Mouse (Mus musculus) hindbrain, postnatal 0 days (tissue): Measurements from ENCODE around the gene Igfbp3. TPM values are rescaled to one million over a fixed set of nuclear protein-coding genes. Genes with fewer than 3 reads are reported as not detected.

ENCODE experiments used
- ATAC-seq: fragments of 200-750 bp; cut with Nextera tagmentation; 2 replicates; pipeline ENCODE4 v1.8.0; 2017; ENCODE audit warnings: mild to moderate bottlenecking, moderate TSS enrichment, moderate library complexity
- DNase-seq: peaks from one replicate; pipeline ENCODE4 v3.0.0-alpha.2; 2015; ENCODE audit warnings: low spot score
- H3K27ac ChIP-seq: fragments of 300-500 bp; sonication (generic); 2 replicates; pipeline ENCODE4 v1.5.1; 2014; ENCODE audit warnings: mild to moderate bottlenecking
- H3K27me3 ChIP-seq: fragments of 300-500 bp; sonication (generic); 2 replicates; pipeline ENCODE4 v1.6.1; 2014; ENCODE audit warnings: low read length, mixed read lengths; ENCODE audit not compliant: insufficient read depth
- H3K36me3 ChIP-seq: fragments of 300-500 bp; sonication (generic); 2 replicates; pipeline ENCODE4 v1.6.1; 2014; ENCODE audit warnings: low read length, mixed read lengths; ENCODE audit not compliant: insufficient read depth
- H3K4me1 ChIP-seq: fragments of 300-500 bp; sonication (generic); 2 replicates; pipeline ENCODE4 v1.6.1; 2014; ENCODE audit warnings: antibody characterized with exemption, low read length, mixed read lengths; ENCODE audit not compliant: insufficient read depth
- H3K4me2 ChIP-seq: fragments of 300-500 bp; sonication (generic); 2 replicates; pipeline ENCODE4 v1.6.1; 2014; ENCODE audit warnings: low read depth, mild to moderate bottlenecking, low read length, moderate library complexity, mixed read lengths
- H3K4me3 ChIP-seq: fragments of 300-500 bp; sonication (generic); 2 replicates; pipeline ENCODE4 v1.5.1; 2014; ENCODE audit warnings: low read length
- H3K9ac ChIP-seq: fragments of 300-500 bp; sonication (generic); replicated peaks from 2 replicates; pipeline ENCODE4 v1.6.1; 2014; ENCODE audit warnings: mild to moderate bottlenecking, low read length, moderate library complexity, mixed read lengths
- H3K9me3 ChIP-seq: fragments of 300-500 bp; sonication (generic); 2 replicates; pipeline ENCODE4 v1.6.1; 2016; ENCODE audit warnings: low read length, mixed read lengths
- CTCF ChIP-seq: IDR thresholded peaks from 2 replicates; pipeline ENCODE4 v1.5.1; 2016; ENCODE audit warnings: antibody characterized with exemption, control low read depth, low read depth
- WGBS: fragments of 180-500 bp; shearing (Covaris S2); extraction: QIAGEN DNeasy Blood & Tissue Kit; methylation state at CpG from one replicate; pipeline ENCODE4 v1.1.7; 2014; 5-methylcytosine and 5-hydroxymethylcytosine counted together
- polyA plus RNA-seq: library from polyadenylated mRNA; unstranded; fragments of >200 nt; fragmentation: Nextera tagmentation; extraction: Ambion mirVana; gene quantifications from 2 replicates; pipeline ENCODE4 v1.2.1, GENCODE M21; 2015
- total RNA-seq: library from RNA; depleted of rRNA; stranded (reverse); fragments of >200 nt; gene quantifications from 2 replicates; pipeline ENCODE4 v1.2.3, GENCODE M21; 2014

Igfbp3 gene
- total and polyA plus RNA-seq, 2 experiments from 2014 or later, result 24.6 to 35.7 TPM

GRCm38 (mm10) chr11:7199736-7200392 lies 13.9 kb downstream of the Igfbp3 start:
- Histone ChIP-seq H3K9ac (no peak overlapping the region), H3K9me3 (no peaks in the 10 kb centered on the region), H3K4me3 (no peak overlapping the region), H3K4me1 (no peaks in the 10 kb centered on the region), H3K27ac (no peak overlapping the region), H3K36me3 (no peaks in the 10 kb centered on the region), H3K27me3 (no peaks in the 10 kb centered on the region), H3K4me2 (no peak overlapping the region)
- ATAC-seq, result no peak
- peak; percentile 84 for TF ChIP-seq CTCF
- 56% methylated on average over 14 of the region's 14 CpGs for WGBS
- peak; percentile 83 for DNase-seq

DNA sequence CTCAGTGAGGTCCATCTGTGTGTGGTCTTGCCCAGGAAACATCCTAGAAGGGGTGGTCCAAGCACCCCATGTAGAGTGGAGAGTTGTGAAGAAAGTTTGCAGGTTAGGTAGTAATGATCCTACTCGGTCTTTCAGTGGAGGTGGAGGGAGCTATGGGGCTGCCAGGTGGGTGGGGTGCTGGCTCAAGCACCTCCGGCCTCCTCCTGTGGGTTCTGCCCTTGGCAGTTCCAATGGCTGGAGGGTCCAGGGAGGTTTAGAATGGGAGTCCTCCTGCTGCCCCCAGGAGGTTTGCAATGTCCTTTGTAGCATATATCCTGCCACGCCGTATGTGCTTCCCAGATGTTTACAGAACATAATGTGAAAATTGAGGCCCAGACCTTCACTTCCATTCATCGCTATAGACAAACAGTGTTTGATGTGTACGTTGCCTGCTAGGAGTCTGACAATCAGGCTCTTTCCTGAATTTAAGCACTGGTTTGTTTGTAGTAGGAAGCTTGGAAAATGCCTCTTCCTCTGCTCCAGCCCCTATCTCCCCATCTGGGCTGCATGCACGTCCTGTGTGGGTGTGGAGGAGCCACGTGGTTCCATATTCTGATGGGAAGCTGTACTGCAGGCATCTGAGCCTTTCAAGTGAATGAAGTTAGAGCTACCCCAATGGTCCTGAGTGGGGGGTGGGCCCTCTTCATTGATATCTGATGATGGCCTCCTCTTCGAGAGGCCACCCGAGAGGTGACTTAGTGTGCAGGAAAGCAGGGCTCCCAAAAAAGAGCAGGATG lies 15.1 kb downstream of the Igfbp3 start:
- TF ChIP-seq CTCF, result no peak
- Histone ChIP-seq H3K9ac (no peak overlapping the region), H3K27ac (no peak overlapping the region), H3K9me3 (no peaks in the 10 kb centered on the region), H3K36me3 (no peaks in the 10 kb centered on the region), H3K4me1 (no peaks in the 10 kb centered on the region), H3K4me2 (no peak overlapping the region), H3K4me3 (no peak overlapping the region), H3K27me3 (no peaks in the 10 kb centered on the region)
- DNase-seq, result no peak
- whole genome bisulfite sequencing, result 85% methylated on average over 10 of the region's 10 CpGs
- ATAC-seq, result no peak

DNA sequence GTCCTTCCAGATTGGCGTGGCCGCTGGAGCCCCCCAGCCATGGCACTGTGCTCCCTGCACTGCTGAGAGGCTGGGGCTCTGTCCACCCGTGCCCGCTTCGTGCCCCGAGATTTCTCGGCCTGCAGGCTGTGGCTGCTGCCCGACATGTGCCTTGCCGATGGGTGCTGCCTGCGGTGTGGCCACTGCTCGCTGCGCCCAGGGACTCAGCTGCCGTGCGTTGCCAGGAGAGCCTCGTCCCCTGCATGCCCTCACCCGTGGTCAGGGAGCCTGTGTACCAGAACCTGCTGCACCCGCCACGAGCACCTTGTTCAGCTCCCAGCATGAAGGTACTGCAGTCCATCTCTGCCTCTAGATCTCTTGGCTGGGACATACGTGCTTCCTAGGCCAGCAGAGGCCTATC lies 15.7 kb downstream of the Igfbp3 start:
- H3K36me3 ChIP-seq, result no peaks in the 10 kb centered on the region

DNA sequence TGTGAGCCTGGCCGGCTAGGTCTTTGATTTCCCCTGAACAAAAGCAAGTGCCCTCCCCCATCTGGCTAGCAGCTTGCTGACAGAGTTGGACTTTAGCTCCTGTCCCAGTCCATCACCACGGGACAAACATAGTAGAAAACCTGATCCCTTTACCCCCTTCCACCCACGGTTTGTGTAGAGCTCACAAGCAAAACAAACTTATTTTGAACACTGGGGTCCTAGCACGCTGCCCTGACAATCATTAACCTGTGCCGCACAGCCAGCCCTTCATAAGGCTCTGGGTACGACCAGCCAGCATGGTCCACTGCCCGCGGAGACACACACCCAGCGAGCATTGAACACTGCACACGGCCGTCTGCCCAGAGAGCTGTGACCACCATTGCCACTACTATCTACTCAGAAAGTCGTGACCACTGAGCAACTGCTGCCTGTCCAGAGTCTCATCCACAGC lies 16.2 kb downstream of the Igfbp3 start, which contains the start of gene Igfbp1:
TSS of gene Igfbp1 (plus strand) at position 292 of the 451 bp plus-strand sequence.
- H3K27ac ChIP-seq, result no peak within 1 kb of the TSS
- no peak for DNase-seq
- WGBS, result 36% methylated on average over 12 of the region's 12 CpGs
- no peak for ATAC-seq
- H3K4me3 ChIP-seq, result no peak within 1 kb of the TSS
- H3K9me3 ChIP-seq, result no peaks in the 10 kb centered on the region
- H3K27me3 ChIP-seq, result no peaks in the 10 kb centered on the region
- no peak for TF ChIP-seq CTCF
- H3K9ac ChIP-seq, result no peak within 1 kb of the TSS
- H3K36me3 ChIP-seq, result no peaks in the 10 kb centered on the region
- no peaks in the 10 kb centered on the region for H3K4me1 ChIP-seq
- no peak within 1 kb of the TSS for H3K4me2 ChIP-seq

More for the DNA sequence above, 15.7 kb downstream of the Igfbp3 start:
- Histone ChIP-seq H3K27me3 (no peaks in the 10 kb centered on the region), H3K9me3 (no peaks in the 10 kb centered on the region), H3K4me3 (no peak overlapping the region), H3K27ac (no peak overlapping the region), H3K9ac (no peak overlapping the region), H3K4me1 (no peaks in the 10 kb centered on the region), H3K4me2 (no peak overlapping the region)
- 92% methylated on average over 19 of the region's 19 CpGs for WGBS
- ATAC-seq (no peak), DNase-seq (no peak)
- no peak for TF ChIP-seq CTCF

- Histone ChIP-seq H3K4me3 (no peak overlapping the region), H3K36me3 (no peaks in the 10 kb centered on the region), H3K9ac (no peak overlapping the region), H3K27me3 (no peaks in the 10 kb centered on the region), H3K4me1 (no peaks in the 10 kb centered on the region), H3K4me2 (no peak overlapping the region), H3K27ac (no peak overlapping the region), H3K9me3 (no peaks in the 10 kb centered on the region)
- no peak for TF ChIP-seq CTCF
- ATAC-seq (no peak), DNase-seq (no peak)
- WGBS, result 84% methylated on average over 4 of the region's 4 CpGs
These were observed 18.4 kb downstream of the Igfbp3 start for GRCm38 (mm10) chr11:7195312-7195685.

- TF ChIP-seq CTCF, result peak; percentile 21
- DNase-seq (no peak), ATAC-seq (no peak)
- WGBS, result 92% methylated on average over 10 of the region's 10 CpGs
- no peaks in the 10 kb centered on the region for H3K27me3 ChIP-seq
- H3K4me3 ChIP-seq, result no peak overlapping the region
- no peak overlapping the region for H3K27ac ChIP-seq
- H3K4me1 ChIP-seq, result no peaks in the 10 kb centered on the region
- H3K9ac ChIP-seq, result no peak overlapping the region
- no peaks in the 10 kb centered on the region for H3K9me3 ChIP-seq
- H3K36me3 ChIP-seq, result no peaks in the 10 kb centered on the region
- no peak overlapping the region for H3K4me2 ChIP-seq
These were observed 19.1 kb downstream of the Igfbp3 start for GRCm38 (mm10) chr11:7194432-7195311.
